Mouse (Mus musculus): Measurements from ENCODE around the gene Nudt16l1.

- no peak for TF ChIP-seq USF1 (IDR thresholded peaks at IDR 0.05; ENCODE audit: low read depth)
- no peak for TF ChIP-seq MYOG (IDR thresholded peaks at IDR 0.05; ENCODE audit: control insufficient read depth in 1 of 3, insufficient read depth in 1 of 3, insufficient read length in 2 of 3, low read depth in 2 of 3)
- no peak for TF ChIP-seq TCF12 (IDR thresholded peaks at IDR 0.05; ENCODE audit: insufficient read depth, poor library complexity, severe bottlenecking)
- no peak for TF ChIP-seq POLR2A (IDR thresholded peaks at IDR 0.05; ENCODE audit: insufficient read length, low read depth)
- no peak for TF ChIP-seq TCF3 (IDR thresholded peaks at IDR 0.05; ENCODE audit: insufficient read length, low read depth)
- no peak for TF ChIP-seq POLR2AphosphoS2 (IDR thresholded peaks at IDR 0.05; ENCODE audit: insufficient read length, low read depth)
- TF ChIP-seq REST (IDR thresholded peaks at IDR 0.05; ENCODE audit: insufficient read depth, insufficient read length), result no peak
- TF ChIP-seq MYOD1 (IDR thresholded peaks at IDR 0.05; ENCODE audit: control insufficient read depth in 1 of 3, insufficient read length in 2 of 3, low read depth in 2 of 3), result no peak
- TF ChIP-seq MAX (IDR thresholded peaks at IDR 0.05; ENCODE audit: low read depth), result no peak
- no peak for TF ChIP-seq E2F4 (IDR thresholded peaks at IDR 0.05; ENCODE audit: insufficient read depth)
- 0 out of 2 replicates have a peak, but pooled peaks have one; percentile 0 for TF ChIP-seq CEBPB (IDR thresholded peaks at IDR 0.05; ENCODE audit: insufficient read depth, poor library complexity, severe bottlenecking)
- TF ChIP-seq SRF (IDR thresholded peaks at IDR 0.05; ENCODE audit: control insufficient read depth, insufficient read length, low read depth), result no peak
Observed at GRCm38 (mm10) chr16:4912907-4913782, 25.4 kb upstream of the Nudt16l1 start.

Data from myocyte (in vitro differentiated cells).